25 mouse cellular contexts compared by ENCODE assay signal in genomic region chr12:94544706-94545105, GRCm38 (mm10).
A peak's percentile ranks its signal among the peaks of the same experiment; 100 is the strongest.
DNase-seq lines count a peak whose midpoint lies in the region; ATAC-seq and TF ChIP-seq lines count a peak whose summit lies in the region.
"Had no signal": no experiment of that assay in that cellular context is flagged by ENCODE, and none has a peak within 500 bp of the region (broad histone marks: within the 10 kb centered on the region; RNA-seq: fewer than 3 reads in every experiment).

No protein-coding gene starts in this region.

- no peak overlapping the region for H3K4me2 ChIP-seq in kidney, postnatal 0 days (ENCODE audit: low read length)
- H3K4me2 ChIP-seq in kidney, embryonic 14.5 days (replicated peaks; ENCODE audit: low read depth, low read length) = no peak overlapping the region
- H3K4me2 ChIP-seq: embryonic facial prominence, embryonic 15.5 days; heart, embryonic 11.5 days; hindbrain, embryonic 12.5 days; hindbrain, embryonic 15.5 days had no signal

- no peak for TF ChIP-seq CTCF in kidney, adult 2 months (conservative IDR thresholded peaks at IDR 0.05; ENCODE audit: insufficient read depth, insufficient read length, low read depth, low read length)
- no peak for TF ChIP-seq CTCF in kidney, postnatal 0 days (IDR thresholded peaks at IDR 0.05; ENCODE audit: low read depth)
- no peak for TF ChIP-seq CTCF in brain, embryonic 14.5 days (IDR thresholded peaks at IDR 0.05; ENCODE audit: borderline replicate concordance, extremely low read depth, insufficient read depth, insufficient read length)

- no peaks in the 10 kb centered on the region for H3K27me3 ChIP-seq in kidney, adult 2 months (replicated peaks; ENCODE audit: control insufficient read depth, insufficient read depth, low read length)
- no peaks in the 10 kb centered on the region for H3K27me3 ChIP-seq in kidney, postnatal 0 days (ENCODE audit: insufficient read depth, low read length)
- H3K27me3 ChIP-seq in kidney, embryonic 14.5 days (ENCODE audit: control insufficient read depth, insufficient read depth, low read length) = no peaks in the 10 kb centered on the region
- H3K27me3 ChIP-seq: CH12.LX; embryonic facial prominence, embryonic 15.5 days; hindbrain, embryonic 12.5 days; hindbrain, embryonic 15.5 days had no signal

- H3K4me1 ChIP-seq in kidney, adult 2 months (ENCODE audit: control insufficient read depth, insufficient read depth, low read length) = no peaks in the 10 kb centered on the region
- no peaks in the 10 kb centered on the region for H3K4me1 ChIP-seq in kidney, postnatal 0 days (replicated peaks; ENCODE audit: insufficient read depth, low read length)
- H3K4me1 ChIP-seq in kidney, embryonic 14.5 days (ENCODE audit: control insufficient read depth, insufficient read depth, low read length) = no peaks in the 10 kb centered on the region
- H3K4me1 ChIP-seq: embryonic facial prominence, embryonic 15.5 days; hindbrain, embryonic 12.5 days; hindbrain, embryonic 15.5 days had no signal

- no peaks in the 10 kb centered on the region for H3K9me3 ChIP-seq in kidney, postnatal 0 days (replicated peaks; ENCODE audit: low read length)
- H3K9me3 ChIP-seq in kidney, embryonic 14.5 days (ENCODE audit: control insufficient read depth, low read length) = no peaks in the 10 kb centered on the region
- H3K9me3 ChIP-seq: embryonic facial prominence, embryonic 15.5 days; hindbrain, embryonic 12.5 days; hindbrain, embryonic 15.5 days had no signal

- H3K36me3 ChIP-seq in kidney, adult 2 months (ENCODE audit: control insufficient read depth, insufficient read depth, low read length) = no peaks in the 10 kb centered on the region
- H3K36me3 ChIP-seq in kidney, postnatal 0 days (ENCODE audit: insufficient read depth, low read length) = no peaks in the 10 kb centered on the region
- H3K36me3 ChIP-seq in kidney, embryonic 14.5 days (ENCODE audit: control insufficient read depth, insufficient read depth, low read length) = no peaks in the 10 kb centered on the region
- H3K36me3 ChIP-seq: embryonic facial prominence, embryonic 15.5 days; G1E; hindbrain, embryonic 12.5 days; hindbrain, embryonic 15.5 days had no signal

- peak; percentile 27 for DNase-seq in kidney, adult 2 months
- no peak for DNase-seq in kidney, adult 11 months
- peak; percentile 6 for DNase-seq in kidney, postnatal 0 days (ENCODE audit: low spot score)
- DNase-seq in brain, embryonic 14.5 days (ENCODE audit: low read depth) = peak; percentile 12
- no peak for DNase-seq in right cerebral cortex, postnatal 25 days
- DNase-seq in cerebellum, adult 8-10 months = no peak
- DNase-seq: adrenal gland, adult 2 months; adrenal gland, postnatal 14 days; B cell, adult 2 months; cerebellum, adult 11-12 months; cerebellum, adult 9-10 months; cerebellum, postnatal 14 days; embryo, embryonic 11 days; forebrain, postnatal 0 days; gastrocnemius, adult 2 months; gastrocnemius, postnatal 14 days; heart, adult 11 months had no signal

- no peak overlapping the region for H3K9ac ChIP-seq in kidney, postnatal 0 days (ENCODE audit: low read depth, low read length)
- no peak overlapping the region for H3K9ac ChIP-seq in kidney, embryonic 14.5 days (ENCODE audit: low read depth, low read length)
- H3K9ac ChIP-seq: embryonic facial prominence, embryonic 15.5 days; forebrain, postnatal 0 days; hindbrain, embryonic 12.5 days; hindbrain, embryonic 15.5 days had no signal

- no peak overlapping the region for H3K4me3 ChIP-seq in kidney, adult 2 months (ENCODE audit: insufficient read depth, low read depth, low read length)
- H3K4me3 ChIP-seq in kidney, postnatal 0 days (replicated peaks; ENCODE audit: low read depth, low read length) = no peak overlapping the region
- H3K4me3 ChIP-seq in kidney, embryonic 14.5 days (ENCODE audit: low read length) = no peak overlapping the region
- H3K4me3 ChIP-seq: embryonic facial prominence, embryonic 15.5 days; gastrocnemius, adult 2 months; hindbrain, embryonic 12.5 days; hindbrain, embryonic 15.5 days had no signal

- no peak overlapping the region for H3K27ac ChIP-seq in kidney, adult 2 months (ENCODE audit: insufficient read depth, low read depth, low read length)
- no peak overlapping the region for H3K27ac ChIP-seq in kidney, postnatal 0 days
- no peak overlapping the region for H3K27ac ChIP-seq in kidney, embryonic 14.5 days (ENCODE audit: low read depth, low read length)
- H3K27ac ChIP-seq: embryonic facial prominence, embryonic 15.5 days; gastrocnemius, adult 2 months; hindbrain, embryonic 12.5 days; hindbrain, embryonic 15.5 days had no signal

- WGBS in kidney, adult 2 months = 54% methylated on average over 7 of the region's 7 CpGs
- WGBS in kidney, postnatal 0 days = 67% methylated on average over 7 of the region's 7 CpGs
- WGBS in kidney, embryonic 14.5 days = 63% methylated on average over 7 of the region's 7 CpGs

- no peak for ATAC-seq in kidney, postnatal 0 days (replicated peaks; ENCODE audit: low FRiP score, low read depth)
- ATAC-seq in kidney, embryonic 14.5 days (ENCODE audit: low FRiP score, low TSS enrichment) = no peak
- ATAC-seq: forebrain, embryonic 14.5 days; forebrain, postnatal 0 days had no signal

- no peak for TF ChIP-seq POLR2A in kidney, adult 2 months (IDR thresholded peaks at IDR 0.05; ENCODE audit: low read depth, low read length)
- TF ChIP-seq POLR2A in brain, embryonic 14.5 days (IDR thresholded peaks at IDR 0.05; ENCODE audit: borderline replicate concordance, extremely low read depth, insufficient read depth, insufficient read length, poor library complexity, severe bottlenecking) = no peak

Comparison
In these comparisons a context has a peak if more than half of its experiments do, and no peak if none do; other contexts are left out.
1. DNase-seq: peak in kidney, adult 2 months (single experiment), kidney, postnatal 0 days (single experiment) and brain, embryonic 14.5 days (single experiment); none in kidney, adult 11 months (single experiment), right cerebral cortex, postnatal 25 days (single experiment) and cerebellum, adult 8-10 months (single experiment).